Mouse (Mus musculus) small intestine, adult 2 months (tissue): ENCODE measurements around the gene Med20. TPM values are rescaled to one million over a fixed set of nuclear protein-coding genes. Genes with fewer than 3 reads are reported as not detected.
A peak's percentile ranks its signal among the peaks of the same experiment; 100 is the strongest.
"Not testable (repeated sequence)": the region's sequence is repeated elsewhere in the genome, so short reads cannot be mapped to it uniquely, and the experiment has no call there.

Source experiments
- H3K27ac ChIP-seq: fragments of 200-500 bp; 2 replicates; pipeline ENCODE4 v1.5.1; 2012; ENCODE audit warnings: low read depth, low read length, control low read depth, inconsistent platforms; ENCODE audit not compliant: insufficient read depth
- H3K27me3 ChIP-seq: fragments of 200-500 bp; 2 replicates; pipeline ENCODE4 v1.6.1; 2012; ENCODE audit warnings: mild to moderate bottlenecking, moderate library complexity, low read length, inconsistent platforms; ENCODE audit not compliant: control insufficient read depth, insufficient read depth
- H3K36me3 ChIP-seq: fragments of 200-500 bp; 2 replicates; pipeline ENCODE4 v1.6.1; 2012; ENCODE audit warnings: mild to moderate bottlenecking, low read length, control low read depth, inconsistent platforms; ENCODE audit not compliant: control insufficient read depth, insufficient read depth
- H3K4me1 ChIP-seq: fragments of 200-500 bp; 2 replicates; pipeline ENCODE4 v1.6.1; 2012; ENCODE audit warnings: low read length, inconsistent platforms, mixed read lengths; ENCODE audit not compliant: control insufficient read depth, insufficient read depth, insufficient read length
- H3K4me3 ChIP-seq: fragments of 200-500 bp; 2 replicates; pipeline ENCODE4 v1.5.1; 2012; ENCODE audit warnings: low read depth, mild to moderate bottlenecking, control low read depth, inconsistent platforms, low read length, moderate library complexity
- CTCF ChIP-seq: fragments of 200-500 bp; IDR thresholded peaks from 2 replicates; pipeline ENCODE4 v1.5.1; 2012; ENCODE audit warnings: low read depth, mild to moderate bottlenecking, control low read depth, inconsistent platforms, low read length, moderate library complexity, mixed read lengths; ENCODE audit not compliant: insufficient replicate concordance, insufficient read length; ENCODE audit errors: extremely low read depth
- POLR2A ChIP-seq: fragments of 200-500 bp; IDR thresholded peaks from 2 replicates; pipeline ENCODE4 v1.6.1; 2012; ENCODE audit warnings: low read depth, mild to moderate bottlenecking, control low read depth, inconsistent platforms, low read length, moderate library complexity
- WGBS: fragments of 180-500 bp; shearing (Covaris S2); methylation state at CpG from one replicate; pipeline ENCODE4 v1.1.7; 2018; 5-methylcytosine and 5-hydroxymethylcytosine counted together
- polyA plus RNA-seq: library from polyadenylated mRNA; depleted of rRNA; stranded (reverse); fragments of >200 nt; gene quantifications from 2 replicates; pipeline ENCODE4 v1.2.3, GENCODE M21; 2012

Gene Med20
- polyA plus RNA-seq, 1 experiment = 11.3 TPM

- H3K4me3 ChIP-seq = no peak overlapping the region
- H3K4me1 ChIP-seq = no peaks in the 10 kb centered on the region
- TF ChIP-seq POLR2A (no peak), CTCF (peak; percentile 42; the same call in 1 of the 2 replicates)
- H3K27me3 ChIP-seq = no peaks in the 10 kb centered on the region
- H3K27ac ChIP-seq = no peak overlapping the region
- 88% methylated on average over 1 of the region's 1 CpGs for WGBS
- H3K36me3 ChIP-seq = peaks cover 1% of the 10 kb centered on the region; the same call in 1 of the 2 replicates
These were observed 35.3 kb downstream of the Med20 start for GRCm38 (mm10) chr17:47646683-47647082.

- no peaks in the 10 kb centered on the region for H3K27me3 ChIP-seq
- H3K4me1 ChIP-seq = no peaks in the 10 kb centered on the region
- whole genome bisulfite sequencing = 85% methylated on average over 4 of the region's 4 CpGs
- H3K27ac ChIP-seq = no peak overlapping the region
- no peak overlapping the region for H3K4me3 ChIP-seq
- TF ChIP-seq CTCF (no peak), POLR2A (no peak)
- H3K36me3 ChIP-seq = peaks cover 1% of the 10 kb centered on the region; the same call in 1 of the 2 replicates
These were observed 37.6 kb downstream of the Med20 start for GRCm38 (mm10) chr17:47648966-47649365.

DNA sequence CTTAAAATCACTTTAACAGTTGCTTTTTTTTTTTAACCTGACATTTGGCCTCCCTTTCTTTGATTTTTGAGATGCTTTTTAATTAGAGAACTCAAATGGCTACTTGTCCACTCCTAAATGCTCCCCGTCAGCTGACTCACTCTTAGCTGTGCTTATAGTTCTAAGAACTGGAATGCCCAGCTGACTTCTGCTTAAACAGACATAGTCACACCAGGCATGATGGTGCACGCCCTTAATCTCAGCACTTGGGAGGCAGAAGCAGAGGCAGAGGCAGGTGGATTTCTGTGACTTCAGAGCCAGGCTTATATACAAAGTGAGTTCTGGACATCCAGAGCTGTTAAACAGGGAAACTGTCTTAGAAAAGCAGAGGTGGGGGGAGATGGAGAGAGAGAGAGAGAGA, 40.6 kb downstream of the Med20 start:
- no peaks in the 10 kb centered on the region for H3K27me3 ChIP-seq
- no peak overlapping the region for H3K4me3 ChIP-seq
- no peaks in the 10 kb centered on the region for H3K4me1 ChIP-seq
- 89% methylated on average over 2 of the region's 2 CpGs for WGBS
- TF ChIP-seq CTCF (no peak), POLR2A (no peak)
- H3K27ac ChIP-seq = no peak overlapping the region
- H3K36me3 ChIP-seq = peaks cover 1% of the 10 kb centered on the region; the same call in 1 of the 2 replicates

DNA sequence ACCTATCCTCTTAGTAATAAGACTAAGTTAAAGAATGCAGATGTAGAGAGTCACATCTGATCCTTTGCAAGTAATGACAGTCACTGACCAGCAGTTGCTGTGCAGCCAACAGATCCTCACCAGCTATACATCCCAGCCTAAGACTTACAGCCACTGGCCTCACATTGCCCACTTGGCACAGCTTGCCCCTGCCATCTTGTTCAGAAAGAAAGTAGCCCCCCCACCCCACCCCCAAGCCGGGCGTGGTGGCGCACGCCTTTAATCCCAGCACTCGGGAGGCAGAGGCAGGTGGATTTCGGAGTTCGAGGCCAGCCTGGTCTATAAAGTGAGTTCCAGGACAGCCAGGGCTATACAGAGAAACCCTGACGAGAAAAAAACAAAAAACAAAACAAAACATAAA, 43.0 kb downstream of the Med20 start:
- H3K4me3 ChIP-seq, H3K4me1 ChIP-seq, H3K36me3 ChIP-seq, H3K27me3 ChIP-seq, H3K27ac ChIP-seq: not testable (repeated sequence)
- 92% methylated on average over 8 of the region's 8 CpGs for WGBS

GRCm38 (mm10) chr17:47655697-47656096, 44.3 kb downstream of the Med20 start:
- WGBS = 47% methylated on average over 5 of the region's 5 CpGs
- Histone ChIP-seq H3K4me1 (no peaks in the 10 kb centered on the region), H3K27me3 (no peaks in the 10 kb centered on the region), H3K36me3 (0 out of 2 replicates have a peak, but pooled peaks cover 1% of the 10 kb centered on the region), H3K4me3 (no peak overlapping the region), H3K27ac (no peak overlapping the region)
- TF ChIP-seq POLR2A (no peak), CTCF (no peak)

DNA sequence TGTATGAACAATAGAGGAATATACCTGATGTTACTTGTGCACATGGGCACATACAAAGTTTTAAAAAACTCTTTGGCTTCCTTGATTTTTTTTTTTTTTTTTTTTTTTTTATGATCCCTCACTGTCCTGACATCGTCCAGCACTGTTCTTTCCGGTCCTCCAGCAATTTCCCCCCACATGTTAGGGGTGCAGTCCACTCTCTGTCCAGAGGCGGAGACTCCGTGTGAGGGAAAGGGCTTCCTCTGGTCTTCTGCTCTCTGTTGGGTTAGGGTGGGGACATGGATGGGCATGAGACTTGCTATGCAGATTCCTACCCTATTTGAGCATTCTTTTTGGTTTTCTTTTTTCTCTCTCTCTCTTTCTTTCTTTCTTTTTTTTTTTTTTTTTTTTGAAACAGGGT, 46.5 kb downstream of the Med20 start:
- H3K27me3 ChIP-seq = no peaks in the 10 kb centered on the region
- H3K27ac ChIP-seq = no peak overlapping the region
- no peaks in the 10 kb centered on the region for H3K4me1 ChIP-seq
- TF ChIP-seq CTCF = no peak
- TF ChIP-seq POLR2A = no peak
- H3K4me3 ChIP-seq = no peak overlapping the region
- 78% methylated on average over 4 of the region's 4 CpGs for WGBS
- 0 out of 2 replicates have a peak, but pooled peaks cover 1% of the 10 kb centered on the region for H3K36me3 ChIP-seq

- H3K4me3 ChIP-seq = no peak overlapping the region
- H3K4me1 ChIP-seq = no peaks in the 10 kb centered on the region
- H3K27ac ChIP-seq = no peak overlapping the region
- TF ChIP-seq POLR2A (no peak), CTCF (no peak)
- 39% methylated on average over 3 of the region's 3 CpGs for WGBS
- H3K36me3 ChIP-seq = 0 out of 2 replicates have a peak, but pooled peaks cover 1% of the 10 kb centered on the region
- H3K27me3 ChIP-seq = no peaks in the 10 kb centered on the region
These were observed 47.4 kb downstream of the Med20 start for GRCm38 (mm10) chr17:47658741-47659243.

GRCm38 (mm10) chr17:47663009-47663713, 51.8 kb downstream of the Med20 start:
- H3K36me3 ChIP-seq = 0 out of 2 replicates have a peak, but pooled peaks cover 1% of the 10 kb centered on the region
- H3K27ac ChIP-seq = no peak overlapping the region
- no peaks in the 10 kb centered on the region for H3K27me3 ChIP-seq
- no peak for TF ChIP-seq CTCF
- WGBS = 79% methylated on average over 9 of the region's 9 CpGs
- no peaks in the 10 kb centered on the region for H3K4me1 ChIP-seq
- no peak overlapping the region for H3K4me3 ChIP-seq
